Mouse (Mus musculus): ENCODE results near the gene Dnaaf5.
A peak's percentile ranks its signal among the peaks of the same experiment; 100 is the strongest.

The Dnaaf5 gene

DNA sequence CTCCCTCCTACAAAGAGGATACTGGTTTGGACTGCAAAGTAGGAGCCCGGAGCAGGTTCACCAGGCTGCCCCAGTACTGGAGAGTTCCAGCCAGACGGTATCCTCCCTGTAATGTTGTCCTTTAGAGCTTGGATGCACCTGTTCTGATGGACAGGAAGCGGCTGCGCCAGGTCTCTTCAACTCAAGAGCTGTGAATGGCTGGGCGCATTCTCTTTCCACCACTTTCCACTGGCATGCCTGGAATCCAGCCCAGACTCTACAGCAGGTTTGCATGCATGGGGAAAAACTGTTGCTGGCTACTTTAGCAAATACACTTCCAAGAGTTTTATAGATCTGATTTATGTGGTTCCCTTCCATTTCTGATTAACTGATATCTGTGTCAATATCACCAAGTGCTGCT, 8.7 kb upstream of the Dnaaf5 start:
- DNase-seq (ENCODE audit: low spot score) = no peak

DNA sequence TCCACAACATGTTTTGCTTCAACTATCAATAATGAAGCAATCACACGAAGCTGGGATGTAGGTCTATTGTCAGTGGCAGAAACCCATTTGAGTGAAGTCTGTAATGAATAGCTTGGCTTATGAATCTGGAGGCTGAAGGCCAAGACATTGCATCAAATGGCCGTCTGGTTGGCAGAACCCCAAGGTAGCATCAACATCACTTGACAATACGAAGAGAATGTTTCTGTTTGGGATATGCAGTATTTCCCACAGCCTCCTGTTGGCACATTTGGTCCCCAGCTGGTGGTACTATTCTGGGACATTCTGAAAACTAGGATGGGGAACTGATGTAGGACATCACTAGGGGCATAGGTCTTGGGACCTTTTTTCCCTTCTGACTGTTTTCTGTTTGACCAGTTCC, 6.1 kb upstream of the Dnaaf5 start:
- no peak for DNase-seq (ENCODE audit: low spot score)

DNA sequence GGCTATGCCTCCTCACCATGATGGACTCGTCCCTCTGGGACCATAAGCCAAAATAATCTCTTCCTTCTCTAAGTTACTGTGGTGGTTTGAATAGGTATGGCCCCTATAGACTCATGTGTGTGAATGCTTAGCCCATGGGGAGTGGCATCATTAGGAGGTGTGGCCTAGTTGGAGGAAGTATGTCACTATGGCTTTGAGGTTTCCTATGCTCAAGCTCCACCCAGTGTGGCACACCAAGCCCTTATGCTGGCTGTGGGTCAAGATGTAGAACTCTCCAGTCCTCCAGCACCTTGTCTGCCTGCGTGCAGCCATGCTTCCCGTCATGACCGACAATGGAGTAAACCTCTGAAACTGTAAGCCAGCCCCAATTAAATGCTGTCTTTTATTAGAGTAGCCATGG, 4.3 kb upstream of the Dnaaf5 start:
- no peak for DNase-seq (ENCODE audit: low spot score)

DNA sequence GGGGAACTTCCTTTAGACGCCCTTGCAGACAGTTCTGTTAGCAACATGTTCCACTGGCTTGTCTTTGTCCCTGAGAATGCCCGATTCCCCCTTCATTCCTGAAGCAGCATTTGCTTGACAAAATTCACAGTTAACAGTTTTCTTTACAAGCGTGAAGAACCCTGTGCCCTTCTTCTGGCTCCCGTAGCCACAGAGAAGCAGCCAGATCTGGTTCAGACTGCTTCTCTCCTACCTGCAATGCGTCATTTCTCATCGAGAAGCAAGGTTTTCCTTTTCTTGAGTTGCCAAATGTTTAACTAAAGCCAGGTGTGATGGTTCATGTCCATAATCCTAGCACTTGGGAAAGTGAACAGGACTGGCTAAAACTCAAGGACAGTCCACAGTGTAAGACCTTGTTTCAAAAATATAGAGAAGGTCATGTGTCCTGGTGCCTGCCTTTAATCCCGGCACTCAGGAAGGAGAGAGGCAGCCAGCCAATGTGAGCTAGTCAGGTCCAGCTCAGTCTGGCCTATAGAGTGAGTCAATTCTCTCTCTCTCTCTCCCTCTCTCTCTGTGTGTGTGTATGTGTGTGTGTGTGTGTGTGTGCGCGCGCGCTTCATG, 3.4 kb upstream of the Dnaaf5 start:
- no peak for DNase-seq (ENCODE audit: low spot score)

DNA sequence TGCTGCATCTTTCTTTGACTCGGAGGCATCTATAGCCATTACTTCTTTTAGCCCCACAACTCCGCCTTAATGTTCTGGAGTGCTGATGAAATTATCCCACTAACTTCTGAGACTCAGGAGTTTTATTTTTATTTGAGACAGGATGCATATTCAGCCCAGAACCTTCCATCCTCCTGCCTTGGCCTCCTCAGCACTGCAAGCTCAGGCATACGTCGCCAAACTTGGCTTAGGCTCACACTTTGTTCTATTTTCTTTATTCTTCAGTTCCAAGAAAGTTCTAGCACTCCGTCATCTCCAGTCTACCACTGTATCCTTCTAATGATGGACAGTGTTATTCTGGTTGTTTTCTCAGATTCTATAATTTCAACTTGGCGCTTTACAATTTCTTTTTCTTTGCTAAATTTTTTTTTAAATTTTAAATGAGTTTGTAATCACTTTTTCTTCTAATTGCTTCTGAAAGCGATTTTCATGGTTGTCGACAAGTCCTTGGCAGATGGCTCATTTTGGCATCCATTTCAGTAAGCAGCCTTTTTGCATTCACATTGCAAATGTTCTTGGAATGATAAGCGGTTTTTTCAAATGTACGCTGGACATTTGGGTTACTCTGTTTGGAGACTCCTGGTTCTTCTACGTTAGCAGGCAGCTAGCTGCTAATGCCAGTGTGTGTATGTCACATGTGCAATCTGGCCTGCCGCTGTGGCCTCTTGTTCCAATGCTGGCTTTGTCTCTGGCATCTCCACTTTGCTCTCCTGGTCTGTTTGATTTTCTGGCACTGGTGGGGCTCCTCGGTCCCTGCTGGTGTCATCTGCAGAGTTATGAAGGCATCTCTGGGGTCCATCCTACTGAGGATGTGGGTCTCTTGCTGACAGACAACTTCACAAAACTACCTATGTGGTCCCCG, 2.6 kb upstream of the Dnaaf5 start:
- no peak for DNase-seq (ENCODE audit: low spot score)

DNA sequence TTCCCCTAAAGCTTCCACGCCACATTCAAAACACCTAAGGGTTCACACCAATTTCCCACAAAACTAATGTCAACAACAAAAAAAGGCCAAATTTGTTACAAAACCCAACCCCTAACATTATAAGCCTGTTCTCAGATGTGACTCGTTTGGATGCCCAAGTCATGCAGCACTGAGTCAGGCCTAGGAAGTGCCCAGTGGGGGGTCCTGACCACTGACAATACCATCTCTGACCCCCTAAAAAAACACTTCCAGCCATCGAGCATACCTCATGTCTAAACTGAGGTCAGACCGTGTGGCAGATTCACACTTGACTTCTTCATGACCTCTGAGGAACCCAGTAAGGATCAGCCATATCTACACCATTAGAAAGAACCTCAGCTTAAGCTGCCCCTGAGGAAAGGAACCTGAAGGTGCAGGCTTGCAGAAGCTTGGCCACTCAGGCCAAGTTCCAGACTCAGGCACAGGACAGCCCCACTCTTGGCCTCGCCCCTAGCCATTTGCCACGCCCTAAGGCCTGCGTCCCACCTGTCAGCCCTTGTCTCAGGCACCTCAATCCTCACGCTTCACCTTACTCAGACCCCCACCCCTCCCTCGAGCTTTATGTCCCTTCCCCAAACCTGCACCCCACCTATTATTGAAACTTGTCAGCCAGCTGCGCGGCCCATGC, 884 bp upstream of the Dnaaf5 start:
- no peak for DNase-seq (ENCODE audit: low spot score)

DNA sequence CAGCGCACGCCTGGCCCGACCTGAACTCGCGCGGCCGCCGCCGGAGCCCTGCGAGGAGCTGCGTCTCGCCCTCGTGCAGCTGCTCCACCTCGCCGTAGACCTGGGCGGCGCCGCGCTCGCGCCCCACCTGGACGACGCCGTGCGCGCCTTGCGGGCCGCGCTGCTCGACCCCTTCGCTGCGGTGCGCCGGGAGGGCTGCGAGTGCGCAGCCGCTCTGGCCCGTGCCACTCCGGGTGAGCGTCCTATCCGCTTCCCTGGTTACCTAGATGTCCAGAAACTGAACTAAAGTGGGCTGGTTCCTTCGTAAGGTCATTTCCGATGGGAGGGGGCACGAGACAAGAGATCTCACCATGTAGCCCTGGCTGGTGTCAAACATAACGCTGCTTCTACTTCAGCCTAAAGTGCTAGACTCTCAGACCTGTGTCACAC, 594 bp downstream of the Dnaaf5 start:
- no peak for DNase-seq (ENCODE audit: low spot score)

DNA sequence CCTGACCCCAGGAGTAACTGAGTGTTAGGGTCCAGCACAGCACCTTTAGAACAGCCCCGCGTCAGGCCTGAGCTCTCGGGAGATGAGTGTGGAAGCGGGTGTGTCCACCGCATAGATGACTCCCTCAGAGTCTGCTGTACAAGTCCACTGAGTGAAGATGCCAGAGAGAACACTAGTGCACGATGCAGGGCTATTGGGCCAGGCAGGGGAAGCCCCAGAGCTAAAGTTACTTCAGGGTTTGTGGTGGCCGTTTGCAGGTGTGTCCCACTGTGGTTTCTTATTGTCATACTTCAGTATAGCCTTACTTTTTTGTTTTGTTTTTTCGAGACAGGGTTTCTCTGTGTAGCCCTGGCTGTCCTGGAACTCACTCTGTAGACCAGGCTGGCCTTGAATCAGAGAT, 10.9 kb downstream of the Dnaaf5 start:
- DNase-seq (ENCODE audit: low spot score) = no peak

DNA sequence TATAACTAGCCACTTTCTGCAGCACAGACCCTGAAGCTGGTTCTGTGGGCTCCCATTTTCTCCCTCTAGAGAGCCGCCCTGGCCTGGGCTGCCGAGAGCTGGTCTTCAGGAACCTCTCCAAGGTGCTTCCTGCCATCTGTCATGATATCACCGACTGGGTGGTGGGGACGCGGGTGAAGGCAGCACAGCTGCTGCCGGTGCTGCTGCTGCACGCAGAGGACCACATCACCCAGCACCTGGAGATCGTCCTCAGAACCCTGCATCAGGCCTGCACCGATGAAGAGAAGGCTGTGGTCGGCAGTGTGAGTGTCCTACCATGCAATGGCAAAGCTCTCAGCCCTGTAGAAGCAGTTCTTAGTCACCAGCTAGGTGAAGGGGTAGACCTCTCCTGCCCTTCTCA, 11.6 kb downstream of the Dnaaf5 start:
- DNase-seq (ENCODE audit: low spot score) = no peak

DNA sequence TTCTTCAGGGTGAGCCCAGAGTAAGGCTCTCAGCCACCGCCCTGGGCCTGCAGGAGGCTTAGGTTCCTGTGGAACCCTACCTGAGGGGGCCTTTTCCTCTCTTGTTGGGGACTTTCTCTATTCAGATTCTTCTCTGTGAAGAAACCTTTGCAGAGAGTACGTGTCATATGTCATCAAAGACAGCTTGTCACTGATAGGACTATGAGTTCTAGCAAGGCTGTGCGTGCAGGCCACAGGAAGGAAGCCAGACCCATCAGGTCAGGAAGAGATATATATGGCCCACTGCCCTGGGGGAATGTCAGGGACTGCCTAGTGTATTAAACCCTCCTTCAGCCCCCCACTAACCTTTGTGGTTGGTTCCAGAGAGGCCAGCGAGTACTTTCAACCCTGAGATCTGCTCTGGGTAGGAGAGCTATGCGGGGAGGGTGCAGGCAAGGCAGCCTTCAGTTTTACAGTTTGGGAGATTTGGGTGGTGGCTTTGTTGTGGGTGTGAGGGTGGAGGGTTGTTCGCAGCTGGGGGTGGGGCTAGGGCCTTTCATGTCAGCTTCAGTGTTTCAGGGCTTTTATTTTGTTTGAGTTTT, 16.8 kb downstream of the Dnaaf5 start:
- no peak for DNase-seq (ENCODE audit: low spot score)

DNA sequence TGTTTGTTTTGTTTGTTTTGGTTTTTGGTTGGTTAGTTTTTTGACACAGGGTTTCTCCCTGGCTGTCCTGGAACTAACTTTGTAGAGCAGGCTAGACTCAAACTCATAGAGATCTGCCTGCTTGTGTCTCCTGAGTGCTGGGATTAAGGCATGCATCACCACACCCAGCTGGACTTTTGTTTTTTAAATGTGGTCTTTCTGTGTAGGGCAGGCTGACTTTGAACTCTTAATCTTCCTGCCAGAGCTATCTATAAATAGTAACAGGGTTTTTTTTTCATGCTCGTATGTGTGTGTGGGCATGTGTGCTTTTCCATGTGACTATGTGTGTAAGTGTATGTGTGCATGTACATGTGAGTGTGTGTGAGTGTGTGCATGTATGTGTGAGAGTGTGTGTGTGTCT, 17.5 kb downstream of the Dnaaf5 start:
- no peak for DNase-seq (ENCODE audit: low spot score)

DNA sequence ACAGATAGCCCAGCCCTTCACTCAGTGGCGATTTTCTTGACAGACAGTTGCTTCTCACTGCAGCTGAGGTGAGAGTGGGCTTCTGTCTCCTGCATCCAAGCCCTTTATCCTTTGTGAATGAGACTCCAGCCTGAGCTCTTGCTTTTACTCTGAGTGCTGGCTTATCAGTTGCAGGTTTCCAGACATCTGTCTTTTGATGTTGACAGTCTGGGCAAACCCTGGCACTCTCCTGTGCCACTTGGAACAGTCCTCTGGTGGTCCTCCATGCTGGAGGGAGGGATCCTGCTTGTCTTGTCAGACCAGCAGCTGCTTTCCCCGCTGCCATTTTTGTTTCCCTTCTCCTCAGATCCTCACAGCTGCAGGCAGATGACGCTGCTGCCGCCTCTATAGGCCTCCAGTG, 21.9 kb downstream of the Dnaaf5 start:
- no peak for DNase-seq (ENCODE audit: low spot score)

DNA sequence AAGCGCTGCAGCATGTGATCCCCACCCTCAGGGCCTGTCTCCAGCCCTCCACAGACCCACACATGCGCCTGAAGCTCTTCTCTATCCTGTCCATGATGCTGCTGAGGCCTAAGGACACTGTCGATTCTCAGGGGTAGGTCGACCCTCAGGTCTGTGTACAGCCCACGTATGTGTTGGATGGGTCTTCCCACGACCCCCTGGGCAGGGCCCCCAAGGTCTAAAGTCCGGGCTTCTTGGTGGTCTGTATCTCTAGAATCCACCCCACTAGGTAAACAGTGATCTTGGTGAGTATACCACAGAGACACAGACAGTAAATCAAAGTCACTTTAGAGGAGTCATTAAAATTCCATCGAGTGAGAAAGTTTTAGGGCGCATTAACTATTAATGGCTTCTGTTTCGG, 24.1 kb downstream of the Dnaaf5 start:
- DNase-seq (ENCODE audit: low spot score) = no peak

DNA sequence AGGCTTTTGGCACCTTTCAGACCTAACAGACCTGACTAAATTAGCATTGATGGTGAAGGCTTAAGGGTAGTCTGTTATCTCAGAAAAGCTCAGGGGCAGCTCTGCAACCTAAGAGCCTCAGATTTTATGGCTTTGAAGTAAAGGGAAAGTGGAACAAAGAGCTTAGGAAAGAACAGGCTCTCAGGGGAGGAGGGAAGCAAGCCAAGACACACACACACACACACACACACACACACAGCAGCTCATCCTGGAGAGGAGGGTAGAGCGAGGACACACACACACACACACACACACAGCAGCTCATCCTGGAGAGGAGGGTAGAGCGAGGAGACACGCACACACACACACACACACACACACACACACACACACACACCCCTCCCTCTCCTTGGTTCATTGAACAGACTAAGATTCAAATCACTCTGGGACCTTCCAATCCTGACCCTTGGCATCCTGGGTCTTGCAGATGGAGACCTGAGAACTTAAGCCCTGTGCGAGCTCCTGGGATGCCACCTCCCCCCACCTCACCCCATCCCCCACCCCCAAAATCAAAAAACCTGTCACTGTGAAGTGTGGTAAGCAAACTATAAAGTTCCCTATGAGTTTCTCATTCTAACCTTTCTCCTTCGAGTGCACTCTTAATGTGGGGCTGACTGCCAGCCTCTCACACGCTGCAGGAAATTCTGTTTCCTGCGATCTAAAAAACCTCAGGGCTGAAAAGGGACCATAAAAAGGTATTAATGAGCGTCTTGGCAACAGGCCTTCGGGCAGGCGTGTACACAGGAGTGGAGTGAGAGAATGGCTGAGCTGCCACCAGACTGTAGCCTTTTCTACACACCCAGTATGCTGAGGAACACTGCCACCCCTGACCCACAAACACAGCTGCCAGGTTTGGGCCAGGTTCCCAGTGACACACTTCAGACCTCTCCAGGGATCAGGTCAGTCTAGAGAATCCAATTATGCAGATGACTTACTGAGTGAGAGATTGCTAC, 24.8 kb downstream of the Dnaaf5 start:
- DNase-seq (ENCODE audit: low spot score) = no peak

DNA sequence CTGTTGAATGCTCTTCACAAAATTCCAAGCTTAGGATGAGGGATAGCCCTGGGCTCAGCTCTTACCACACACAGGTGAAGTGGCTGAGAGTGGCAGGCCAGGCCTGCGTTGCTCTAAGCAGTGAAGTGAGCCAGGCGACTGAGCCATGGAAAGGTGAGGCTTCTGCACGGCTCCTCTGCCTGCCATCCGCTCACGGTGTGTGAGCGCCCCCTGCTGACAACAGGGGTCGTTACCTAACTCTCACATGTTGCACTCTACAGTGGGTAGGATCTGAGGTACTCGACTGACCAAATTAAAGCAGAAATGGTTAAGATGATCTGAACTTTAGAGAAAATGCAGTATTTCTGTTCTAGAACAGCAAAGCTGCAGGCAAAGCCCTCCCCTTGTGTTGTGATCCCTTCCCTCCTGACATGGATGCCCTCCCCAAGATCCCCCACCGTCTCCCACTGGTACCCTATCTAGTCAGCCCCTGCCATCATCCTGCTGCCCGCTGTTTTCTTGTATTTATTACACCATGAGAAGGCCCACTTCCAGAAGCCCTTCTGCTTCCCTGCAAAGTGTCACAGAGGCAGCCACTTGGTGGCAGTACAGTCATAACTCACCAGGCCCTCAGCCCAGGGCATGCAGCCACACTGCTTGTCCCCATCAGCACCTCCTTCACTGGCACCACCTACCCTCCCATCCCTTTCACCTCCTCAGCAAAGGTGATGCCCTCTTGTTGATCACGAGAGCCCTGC, 29.0 kb downstream of the Dnaaf5 start:
- peak; percentile 60 for DNase-seq (ENCODE audit: low spot score)

DNA sequence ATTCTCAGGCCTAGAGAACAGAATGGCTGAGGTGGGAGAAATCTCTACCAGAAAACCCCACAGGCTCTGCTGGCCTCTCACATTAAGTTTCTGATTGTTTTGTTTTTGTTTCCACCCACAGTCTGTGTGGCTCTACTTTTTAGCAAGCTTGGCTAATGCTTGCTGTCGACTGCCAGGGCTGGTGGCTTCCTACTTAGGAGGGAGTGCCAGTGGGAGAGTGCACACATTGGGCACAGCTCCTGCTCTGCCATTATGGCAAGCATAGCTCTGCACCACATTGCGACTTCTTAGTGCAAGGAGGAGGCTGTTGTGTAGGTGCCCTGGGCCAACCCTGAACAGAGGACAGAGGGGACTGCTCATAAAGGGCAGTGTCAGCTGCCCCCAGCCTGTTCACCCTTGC, 33.1 kb downstream of the Dnaaf5 start:
- DNase-seq (ENCODE audit: low spot score) = no peak

DNA sequence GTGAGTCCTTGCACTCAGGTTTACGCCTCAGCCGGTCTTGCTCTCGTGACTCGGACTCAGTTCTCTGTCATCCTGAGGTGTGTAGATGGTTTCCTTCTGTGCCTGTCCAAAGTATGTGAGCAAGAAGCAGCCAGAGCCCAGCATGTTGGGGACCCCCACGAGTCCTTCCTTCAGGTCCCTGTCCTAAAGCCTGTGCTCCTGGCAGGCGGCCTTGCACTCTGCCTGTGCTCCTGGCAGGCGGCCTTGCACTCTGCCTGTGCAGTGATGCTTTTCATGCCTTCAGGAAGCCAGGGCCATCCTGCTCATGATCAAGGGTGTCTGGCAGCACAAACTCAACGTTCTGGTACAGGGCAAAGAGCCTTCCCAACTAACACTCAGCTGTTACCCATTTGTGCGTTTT, 33.6 kb downstream of the Dnaaf5 start:
- no peak for DNase-seq (ENCODE audit: low spot score)

DNA sequence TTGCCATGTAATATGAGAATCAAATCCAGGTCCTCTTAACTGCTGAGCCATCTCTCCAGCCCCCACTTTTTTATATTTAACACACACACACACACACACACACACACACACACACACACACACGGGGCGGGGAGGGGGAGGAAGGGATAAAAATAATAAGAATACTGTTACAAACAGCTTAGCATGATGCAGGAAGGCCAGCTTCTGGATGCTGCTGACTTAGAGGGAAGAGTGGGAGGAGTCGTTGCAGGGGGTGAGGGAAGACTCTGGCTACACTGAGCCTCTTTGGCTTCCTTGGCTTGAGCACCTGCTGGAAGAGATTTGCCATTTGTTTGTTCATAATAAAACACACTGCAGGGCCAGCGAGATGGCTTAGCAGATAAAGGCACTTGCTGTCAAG, 34.9 kb downstream of the Dnaaf5 start:
- DNase-seq (ENCODE audit: low spot score) = no peak

DNA sequence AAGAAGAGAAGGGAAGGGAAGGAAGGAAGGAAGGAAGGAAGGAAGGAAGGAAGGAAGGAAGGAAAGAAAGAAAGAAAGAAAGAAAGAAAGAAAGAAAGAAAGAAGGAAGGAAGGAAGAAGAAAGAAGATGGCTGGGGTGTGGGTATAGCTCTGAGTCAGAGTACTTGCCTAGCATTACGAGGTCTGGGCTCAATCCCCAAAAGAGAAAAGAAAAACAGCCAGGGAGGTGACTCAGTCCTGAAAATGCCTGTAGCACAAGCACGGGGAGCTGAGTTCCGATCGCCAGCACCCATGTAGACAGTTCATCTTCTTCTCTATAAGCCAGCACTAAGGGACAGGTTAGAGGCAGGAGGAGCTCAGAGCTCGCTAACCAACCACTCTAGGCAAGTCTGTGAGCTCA, 39.7 kb downstream of the Dnaaf5 start:
- no peak for DNase-seq (ENCODE audit: low spot score)

DNA sequence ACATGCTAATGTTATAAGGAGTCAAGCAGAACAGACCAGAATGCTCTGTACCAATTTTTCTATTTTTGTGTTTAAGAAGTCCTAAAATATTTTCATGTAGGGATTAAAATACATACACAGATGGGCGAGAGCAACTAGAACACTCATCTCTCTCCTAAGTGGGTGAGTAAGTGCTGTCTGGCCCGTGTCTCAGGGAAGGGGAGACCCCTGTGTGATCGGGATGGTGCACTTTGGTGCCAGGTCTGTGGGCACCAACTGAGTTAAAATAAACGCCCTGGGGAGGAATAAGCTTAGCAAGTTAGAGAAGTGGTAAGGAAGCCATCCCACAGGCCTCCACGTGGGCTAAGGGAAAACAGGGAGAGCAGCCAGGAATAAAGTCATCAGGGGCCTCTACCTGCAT, 40.9 kb downstream of the Dnaaf5 start:
- DNase-seq (ENCODE audit: low spot score) = no peak

DNA sequence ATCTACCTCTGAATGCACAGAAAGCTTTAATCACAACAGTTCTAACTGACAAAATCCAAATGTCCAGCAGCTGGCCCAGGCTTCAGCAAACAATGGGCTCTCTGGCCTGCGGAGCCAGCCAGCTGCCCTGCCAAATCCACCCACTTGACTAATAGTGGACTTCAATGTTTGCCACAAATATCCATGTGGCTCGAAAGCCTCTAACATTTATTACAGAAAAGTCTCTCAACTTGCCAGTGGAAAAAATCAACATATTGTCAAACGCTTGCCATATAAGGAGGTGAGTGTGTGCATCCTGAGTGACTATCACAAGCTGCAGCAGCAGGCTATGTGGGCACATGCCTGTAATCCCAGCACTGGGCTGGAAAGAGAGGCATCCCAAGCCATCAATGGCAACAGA, 48.8 kb downstream of the Dnaaf5 start:
- no peak for DNase-seq (ENCODE audit: low spot score)
